ENCODE assay signal across 17 mouse cellular contexts in genomic region chr14:102048485-102048884, GRCm38 (mm10).
"Had no signal": no experiment of that assay in that cellular context is flagged by ENCODE, and none has a peak within 500 bp of the region (broad histone marks: within the 10 kb centered on the region; RNA-seq: fewer than 3 reads in every experiment).

No protein-coding gene starts in this region.

- DNase-seq: liver, embryonic 13.5 days; liver, postnatal 0 days; lung, adult 2 months; lung, postnatal 14 days; lung, postnatal 36 days; right cerebral cortex, postnatal 14 days; thymus, adult 2 months; thymus, postnatal 25 days; thymus, postnatal 4 days had no signal

- ATAC-seq: liver, postnatal 0 days; lung, postnatal 0 days had no signal

- H3K9ac ChIP-seq: liver, embryonic 13.5 days; liver, embryonic 15.5 days; liver, postnatal 0 days; lung, embryonic 15.5 days; stomach, embryonic 15.5 days had no signal

- H3K27ac ChIP-seq: liver, embryonic 13.5 days; liver, embryonic 15.5 days; lung, embryonic 15.5 days; macrophage; stomach, embryonic 15.5 days; stomach, postnatal 0 days had no signal

- H3K9me3 ChIP-seq: liver, embryonic 13.5 days; liver, embryonic 15.5 days; lung, embryonic 15.5 days; stomach, embryonic 15.5 days had no signal

- H3K4me3 ChIP-seq: liver, embryonic 13.5 days; liver, embryonic 15.5 days; lung, embryonic 15.5 days; megakaryocyte, embryonic 14.5 days; stomach, embryonic 15.5 days had no signal

- H3K4me1 ChIP-seq: liver, embryonic 13.5 days; liver, embryonic 15.5 days; lung, embryonic 15.5 days; megakaryocyte, embryonic 14.5 days; stomach, embryonic 15.5 days had no signal

- H3K36me3 ChIP-seq: liver, embryonic 13.5 days; liver, embryonic 15.5 days; lung, embryonic 15.5 days; stomach, embryonic 15.5 days had no signal

- H3K27me3 ChIP-seq: liver, embryonic 13.5 days; liver, embryonic 15.5 days; lung, embryonic 15.5 days; megakaryocyte, embryonic 14.5 days; stomach, embryonic 15.5 days had no signal

- H3K4me2 ChIP-seq: liver, embryonic 11.5 days; liver, embryonic 13.5 days; liver, embryonic 15.5 days; lung, embryonic 15.5 days; stomach, embryonic 15.5 days had no signal
